Mouse (Mus musculus): ENCODE results near the gene Atg101.
A peak's percentile ranks its signal among the peaks of the same experiment; 100 is the strongest.

The Atg101 gene

DNA sequence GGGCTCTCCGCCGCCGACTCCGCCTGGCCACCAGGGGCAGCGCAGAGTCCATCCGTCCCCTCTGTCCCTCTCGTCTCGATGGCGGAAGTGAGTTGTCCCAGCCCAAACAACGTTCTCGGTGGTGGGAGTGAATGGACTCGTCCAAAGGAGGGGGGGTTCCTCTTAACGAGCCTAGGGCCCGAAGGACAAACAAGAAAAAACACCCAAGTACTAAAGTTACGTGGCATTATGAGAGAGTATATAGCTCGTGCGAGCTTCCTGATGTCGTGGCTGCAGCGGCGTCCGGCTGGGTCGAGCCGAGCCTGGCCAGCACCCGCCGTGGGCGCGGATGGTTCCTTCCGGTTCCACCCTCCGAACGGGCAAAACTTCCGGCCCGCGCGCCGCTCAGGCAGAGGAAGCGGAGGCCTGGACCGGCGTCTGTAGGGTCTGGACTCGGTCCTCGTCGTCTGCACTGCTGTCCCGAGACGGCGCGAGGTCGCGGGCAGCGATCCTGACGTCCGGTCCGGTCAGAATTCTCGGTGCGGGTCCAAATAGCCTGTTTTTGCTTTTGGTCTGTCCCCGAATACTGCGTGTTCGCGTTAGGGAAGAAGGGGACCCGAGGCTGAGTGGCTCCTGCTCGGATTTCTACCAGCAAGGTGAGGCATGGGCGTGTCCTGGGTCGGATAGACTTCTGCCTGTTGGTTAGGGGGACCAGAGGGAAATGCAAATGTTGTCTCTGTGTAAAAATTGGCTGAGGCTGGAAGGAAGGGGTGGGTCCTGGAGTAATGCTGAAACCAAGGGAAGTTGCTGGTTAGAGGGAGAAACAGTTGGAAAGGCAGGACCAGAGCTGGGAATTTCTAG is at the start of gene Atg101:
Atg101 (plus strand) TSS at position 362 of the 840 bp plus-strand sequence.
- DNase-seq (ENCODE audit: low spot score): peak; percentile 83

DNA sequence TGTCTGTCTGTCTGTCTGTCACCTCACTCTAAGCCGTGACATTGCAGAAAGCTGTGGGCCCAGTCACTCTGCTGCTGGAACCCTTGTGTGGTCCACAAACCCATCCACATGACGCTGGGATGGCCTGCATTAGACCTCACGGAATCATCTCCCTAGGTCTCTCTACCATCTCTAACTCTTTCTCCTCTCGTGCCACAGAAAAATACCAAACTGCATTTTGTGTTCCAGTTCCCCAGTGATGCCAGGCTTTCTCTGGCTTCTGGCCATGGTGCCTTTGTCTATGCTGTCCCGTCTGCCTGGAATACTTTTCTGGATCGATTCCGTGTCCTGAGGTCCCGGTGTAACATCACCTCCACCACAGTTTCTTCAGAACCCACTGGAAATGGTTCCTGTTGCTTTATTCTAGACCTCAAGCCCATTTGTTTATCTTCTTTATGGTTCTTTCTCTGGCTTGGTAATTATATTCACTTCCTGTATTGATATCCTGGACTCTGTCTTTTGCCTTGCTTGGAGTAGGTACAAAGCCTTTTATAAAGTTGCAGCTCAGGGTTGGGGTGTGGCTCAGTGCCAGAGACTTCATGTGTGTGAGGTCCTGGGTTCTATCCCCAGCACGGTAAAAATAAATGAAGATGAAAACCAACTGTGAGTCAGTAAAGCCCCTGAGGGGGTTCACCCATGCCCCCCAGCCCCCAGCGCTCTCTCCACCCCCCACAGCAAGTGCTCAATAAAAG is 49.3 kb upstream of the Atg101 start:
- DNase-seq (ENCODE audit: low spot score): no peak

DNA sequence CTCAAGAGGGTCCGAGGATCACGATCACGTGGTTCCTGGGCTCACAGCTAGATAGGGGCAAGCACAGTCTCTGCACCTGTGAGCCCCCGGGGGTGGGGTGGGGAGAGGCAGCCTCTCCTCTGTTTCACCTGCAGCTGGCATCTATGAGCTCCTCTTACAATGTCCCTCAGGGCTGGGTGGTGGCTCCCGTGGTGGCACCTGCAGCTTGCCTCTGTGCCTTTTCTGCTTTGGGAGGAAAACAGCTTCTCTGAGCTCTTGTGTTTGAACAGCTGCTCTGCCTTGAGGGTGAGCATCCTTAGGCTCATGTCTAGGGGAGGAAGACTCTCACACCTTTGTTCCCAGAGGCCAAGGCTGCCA is 48.8 kb upstream of the Atg101 start:
- no peak for DNase-seq (ENCODE audit: low spot score)

DNA sequence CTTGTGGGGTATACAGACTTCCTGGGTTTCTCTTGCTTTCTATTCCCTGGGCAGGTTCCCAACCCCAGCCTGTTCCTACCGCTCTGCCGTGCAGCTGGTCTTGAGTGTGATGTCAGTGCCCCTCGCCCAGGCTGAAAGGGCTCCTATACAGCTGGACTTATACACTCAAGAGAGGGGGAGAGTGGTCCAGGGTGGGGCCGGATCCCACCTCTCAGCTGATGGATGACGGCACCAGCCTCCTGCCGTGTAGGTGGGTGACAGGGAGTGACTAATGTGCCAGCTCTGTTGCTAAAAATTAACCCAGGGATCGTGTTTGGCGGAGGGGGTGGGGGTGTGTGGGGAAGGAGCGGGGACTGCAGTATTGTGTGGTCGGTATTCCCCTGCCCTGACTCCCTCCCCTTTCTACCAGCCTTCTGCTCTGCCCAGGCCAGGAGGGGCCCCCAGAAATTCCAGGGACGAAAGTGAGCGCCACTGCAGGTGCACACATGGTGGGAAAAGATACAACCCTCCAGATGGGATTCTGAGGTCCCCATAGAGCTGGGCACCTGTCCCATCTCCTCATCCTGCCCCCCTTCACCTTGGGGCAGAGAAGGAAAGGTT is 48.2 kb upstream of the Atg101 start:
- DNase-seq (ENCODE audit: low spot score): no peak

DNA sequence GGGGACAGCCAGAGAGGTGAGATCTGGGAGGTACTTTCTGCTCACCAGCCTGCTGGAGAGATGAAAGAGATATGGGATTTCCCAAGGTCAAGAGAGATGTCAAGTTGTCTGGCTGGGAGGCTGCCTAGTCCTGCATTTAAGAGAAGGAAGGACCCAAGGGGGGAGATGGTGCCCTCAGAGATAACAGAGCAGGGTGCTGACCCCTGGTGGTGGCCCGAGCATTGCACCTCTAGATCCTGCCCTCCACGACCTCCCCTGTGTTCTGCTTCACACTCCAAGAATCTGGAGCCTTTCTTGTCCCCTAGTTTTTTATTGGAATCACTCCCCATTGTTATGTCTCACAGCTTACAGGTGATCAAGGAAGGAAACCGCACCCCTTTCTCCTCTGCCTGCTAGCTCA is 47.2 kb upstream of the Atg101 start:
- DNase-seq (ENCODE audit: low spot score): no peak

DNA sequence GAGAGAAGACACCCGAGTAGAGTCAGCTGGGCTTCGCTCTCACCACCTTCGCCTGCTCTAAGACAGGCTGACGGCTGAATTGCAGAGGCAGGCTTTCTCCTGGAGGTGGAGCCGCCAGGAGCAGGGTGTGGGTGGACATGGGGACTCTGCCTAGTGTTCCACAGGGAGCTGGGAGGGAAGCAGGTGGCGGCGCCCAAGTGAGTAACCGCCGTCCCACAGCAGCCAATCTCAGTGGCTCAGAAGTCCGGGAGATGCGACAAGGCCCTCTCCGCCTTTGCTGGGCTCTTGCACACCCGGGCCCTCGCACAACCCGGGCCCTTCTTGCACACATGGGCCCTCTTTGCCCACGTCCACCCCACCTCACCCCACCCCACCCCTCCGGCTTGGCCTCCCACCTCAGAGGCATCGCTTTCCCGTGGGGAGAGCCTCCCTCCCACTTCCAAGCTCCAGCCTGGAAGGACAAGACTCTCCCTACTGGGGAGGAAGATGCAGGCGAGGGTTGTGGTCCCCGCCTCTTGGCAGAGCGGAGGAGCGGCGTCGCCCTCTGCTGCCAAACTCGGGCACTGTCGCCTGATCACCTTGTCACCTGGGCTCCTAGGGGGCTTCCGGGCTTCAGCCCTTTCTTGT is 45.1 kb upstream of the Atg101 start:
- DNase-seq (ENCODE audit: low spot score): no peak

DNA sequence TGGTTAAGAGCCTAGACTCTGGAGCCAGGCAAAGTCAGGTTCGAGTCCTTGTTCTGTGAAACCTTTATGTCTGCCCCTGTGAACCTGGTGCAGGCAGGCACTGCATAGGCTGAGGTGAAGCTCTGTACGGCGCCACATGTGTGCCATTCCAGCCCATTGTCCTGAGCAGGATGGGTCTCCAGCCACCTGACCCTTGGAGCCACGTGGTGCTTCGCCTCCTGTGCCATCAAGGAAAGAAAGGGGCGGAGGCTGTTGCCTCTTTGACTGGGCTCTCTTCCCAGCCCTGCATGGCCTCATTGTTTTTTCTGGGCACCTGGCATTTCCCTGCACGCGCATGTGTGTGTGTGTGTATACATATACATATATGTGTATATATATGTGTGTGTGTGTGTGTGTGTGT is 44.3 kb upstream of the Atg101 start:
- DNase-seq (ENCODE audit: low spot score): no peak

DNA sequence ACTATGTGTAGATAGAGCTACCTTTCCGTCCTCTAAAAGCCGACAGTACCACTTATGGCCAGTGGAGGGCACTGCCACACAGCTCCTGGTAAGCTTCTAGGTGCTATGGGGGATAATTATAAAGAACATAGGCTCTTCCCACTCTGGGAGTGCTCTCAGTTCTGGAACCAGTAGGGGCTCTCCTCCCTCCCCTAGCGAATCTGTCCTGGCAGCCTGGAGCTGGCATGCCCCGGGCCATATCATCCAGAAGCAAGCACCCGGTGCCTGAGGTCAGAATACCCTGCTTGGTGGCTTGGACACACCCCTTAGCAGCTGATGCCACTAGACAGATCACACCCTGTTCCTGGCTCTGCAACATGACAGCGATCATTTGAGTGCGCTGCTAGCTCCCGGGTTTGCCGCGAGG is 43.3 kb upstream of the Atg101 start:
- peak; percentile 76 for DNase-seq (ENCODE audit: low spot score)

DNA sequence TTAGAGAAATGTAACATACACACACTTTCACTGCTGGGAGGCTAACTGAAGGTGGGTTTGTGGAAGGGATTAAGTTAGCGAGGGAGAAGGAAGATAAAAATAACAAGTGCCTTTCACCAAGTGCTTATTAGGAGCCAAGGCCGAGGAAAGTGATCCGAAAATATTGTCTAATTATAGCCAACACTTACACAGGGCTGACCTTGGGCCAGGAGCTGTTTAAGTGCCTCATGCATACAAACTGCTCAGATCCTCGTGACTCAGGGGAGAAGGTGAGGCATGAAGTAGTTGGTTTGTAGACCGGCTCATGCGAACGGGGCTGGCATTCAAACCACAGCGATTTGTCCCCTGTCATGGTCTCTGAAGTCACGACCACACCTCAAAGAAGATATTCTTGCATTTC is 42.8 kb upstream of the Atg101 start:
- peak; percentile 32 for DNase-seq (ENCODE audit: low spot score)

DNA sequence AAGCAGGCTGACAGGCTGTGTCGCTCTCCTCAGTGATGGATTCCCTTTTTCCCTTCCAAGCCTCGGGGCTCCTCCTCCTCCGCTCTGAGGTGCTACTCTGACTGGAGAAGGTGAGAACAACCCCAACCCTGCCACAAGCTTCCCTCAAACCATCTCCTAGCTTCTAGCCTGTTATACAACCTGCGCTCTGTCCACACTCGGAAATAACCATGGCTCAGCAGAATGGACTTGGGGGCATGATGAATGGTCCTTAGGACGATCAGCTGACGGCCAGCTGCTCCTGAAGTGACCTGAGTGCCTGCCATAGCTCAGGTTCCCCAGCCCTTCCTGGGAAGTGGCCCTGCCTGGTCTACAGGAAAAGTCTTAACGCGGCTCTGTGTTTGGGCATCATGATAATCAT is 42.2 kb upstream of the Atg101 start:
- no peak for DNase-seq (ENCODE audit: low spot score)

DNA sequence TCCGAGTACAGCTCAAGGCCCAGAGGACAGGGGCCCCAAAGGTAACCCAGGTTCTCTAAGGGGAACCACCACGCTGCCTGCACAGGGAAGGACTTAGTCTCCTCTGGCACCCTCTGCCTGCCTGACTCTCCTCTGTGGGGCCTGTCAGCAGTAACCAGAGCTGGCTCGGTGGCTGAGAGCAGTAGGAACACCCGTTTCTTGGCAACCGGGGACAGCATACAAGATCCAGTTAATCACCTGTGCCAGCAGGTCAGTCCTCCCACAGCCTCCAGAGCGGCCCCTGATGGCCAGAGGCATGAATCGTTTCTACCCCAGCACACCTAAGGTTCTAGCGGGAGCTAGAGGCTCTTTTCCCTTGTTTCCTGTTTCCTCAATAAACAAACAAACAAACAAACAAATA is 41.4 kb upstream of the Atg101 start:
- DNase-seq (ENCODE audit: low spot score): peak; percentile 42

DNA sequence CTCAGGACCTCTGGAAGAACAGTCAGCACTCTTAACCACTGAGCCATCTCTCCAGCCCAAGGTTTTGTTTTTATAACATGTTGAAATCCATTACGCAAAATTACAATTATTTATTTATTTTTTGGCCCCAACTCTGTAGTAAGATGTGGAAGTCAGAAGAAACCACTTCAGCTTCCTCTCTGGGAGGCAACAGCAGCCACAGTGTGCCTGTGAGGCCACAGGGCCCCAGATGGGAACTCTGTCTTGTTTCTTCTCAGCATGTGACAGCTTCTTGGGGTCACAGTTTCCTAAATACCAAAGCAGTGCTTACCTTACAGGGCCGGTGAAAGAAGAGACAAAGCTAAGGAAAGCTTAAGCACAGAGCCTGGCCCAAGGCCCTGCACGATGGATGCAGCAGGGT is 40.1 kb upstream of the Atg101 start:
- no peak for DNase-seq (ENCODE audit: low spot score)

DNA sequence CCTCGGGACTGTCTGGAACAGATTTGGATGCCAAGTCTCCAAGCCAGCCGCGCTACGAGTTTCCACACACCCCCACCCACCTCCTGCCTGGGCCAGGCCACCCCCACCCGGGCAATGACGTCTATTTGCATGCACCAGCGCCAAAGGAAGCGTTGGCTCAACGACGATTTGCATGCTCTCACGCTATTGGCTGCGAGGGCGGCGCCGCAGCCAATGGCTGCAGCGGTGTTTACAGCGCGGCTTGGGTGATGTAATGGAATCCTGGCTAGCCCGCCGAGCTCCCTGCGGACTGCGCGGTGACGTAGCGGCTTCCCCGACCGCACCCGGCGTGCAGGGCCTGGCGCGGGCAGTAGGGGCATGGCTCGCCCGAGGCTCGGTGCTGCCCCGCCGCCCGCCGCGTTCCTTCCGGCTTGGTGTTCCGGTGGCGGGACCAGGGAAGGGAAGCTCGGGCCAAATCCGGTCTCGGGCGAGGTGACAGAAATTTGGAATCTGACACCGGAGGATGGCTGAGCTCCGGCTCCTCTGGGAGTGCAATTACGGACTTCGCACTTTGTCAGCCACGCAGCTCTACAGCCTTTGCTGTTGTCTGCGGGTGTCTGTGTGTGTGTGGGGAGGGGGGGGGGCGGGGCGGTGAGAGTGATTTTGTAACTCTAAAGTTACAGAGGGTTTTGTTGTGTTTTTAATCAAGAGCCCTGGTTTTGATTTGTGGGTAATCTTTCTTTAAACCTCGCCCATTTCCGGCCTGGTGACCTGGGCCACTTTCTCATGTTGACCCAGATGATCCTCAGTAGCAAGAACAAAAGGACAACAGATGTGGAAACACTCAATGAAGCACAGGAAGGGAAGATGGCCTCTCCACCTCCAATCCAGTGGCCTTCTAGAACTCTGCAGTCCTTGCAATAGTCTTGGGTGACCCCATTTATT is 37.6 kb upstream of the Atg101 start:
- peak; percentile 98 for DNase-seq (ENCODE audit: low spot score)

DNA sequence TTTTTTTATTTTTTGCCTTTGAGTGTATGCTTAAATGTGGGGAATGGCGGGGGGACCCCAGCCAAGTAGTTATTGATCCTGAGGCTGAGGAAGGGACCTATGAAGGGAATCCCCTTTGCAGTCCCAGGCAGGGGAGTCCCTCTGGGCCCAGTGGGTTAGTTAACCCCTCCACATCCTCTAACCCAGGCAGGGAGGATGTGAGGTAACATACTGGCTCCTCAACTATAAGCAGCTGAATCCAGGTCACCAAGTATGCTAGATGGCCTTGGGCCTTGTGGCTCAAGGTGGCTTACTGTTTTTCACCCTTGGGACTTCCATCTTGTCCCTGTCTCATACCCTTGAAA is 36.9 kb upstream of the Atg101 start:
- no peak for DNase-seq (ENCODE audit: low spot score)

DNA sequence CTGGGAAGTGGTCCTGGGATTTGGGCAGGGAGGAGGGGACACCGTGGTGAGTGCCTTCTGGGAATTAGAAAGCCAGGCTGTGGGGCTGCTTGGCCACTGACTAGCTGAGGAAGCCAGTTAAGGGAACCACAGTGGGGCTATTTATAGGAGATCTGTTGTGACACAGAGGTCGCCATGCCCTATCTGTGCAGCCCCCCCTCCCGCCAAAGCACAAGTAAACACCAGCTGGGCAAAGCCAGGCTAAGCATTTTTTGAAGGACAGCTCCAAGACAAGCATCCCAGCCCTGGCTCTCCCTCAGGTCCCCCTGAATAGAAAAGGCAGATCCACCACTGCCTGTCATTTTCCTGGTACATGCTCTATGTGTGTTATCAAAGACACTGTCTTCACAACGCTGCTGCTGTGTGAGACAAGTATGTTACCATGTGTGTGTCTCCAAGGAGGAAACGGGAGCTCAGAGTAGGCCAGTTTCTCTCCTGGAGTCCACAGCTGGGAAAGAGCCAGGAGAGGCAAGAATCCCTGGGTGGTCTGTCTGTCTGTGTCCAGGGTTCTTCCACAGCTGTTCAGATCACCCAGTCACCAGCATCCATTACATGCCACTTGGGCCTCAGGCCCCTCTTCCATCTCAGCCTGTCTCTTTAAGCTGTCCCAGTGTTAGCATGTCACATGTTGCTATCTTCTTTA is 35.9 kb upstream of the Atg101 start:
- DNase-seq (ENCODE audit: low spot score): peak; percentile 78

DNA sequence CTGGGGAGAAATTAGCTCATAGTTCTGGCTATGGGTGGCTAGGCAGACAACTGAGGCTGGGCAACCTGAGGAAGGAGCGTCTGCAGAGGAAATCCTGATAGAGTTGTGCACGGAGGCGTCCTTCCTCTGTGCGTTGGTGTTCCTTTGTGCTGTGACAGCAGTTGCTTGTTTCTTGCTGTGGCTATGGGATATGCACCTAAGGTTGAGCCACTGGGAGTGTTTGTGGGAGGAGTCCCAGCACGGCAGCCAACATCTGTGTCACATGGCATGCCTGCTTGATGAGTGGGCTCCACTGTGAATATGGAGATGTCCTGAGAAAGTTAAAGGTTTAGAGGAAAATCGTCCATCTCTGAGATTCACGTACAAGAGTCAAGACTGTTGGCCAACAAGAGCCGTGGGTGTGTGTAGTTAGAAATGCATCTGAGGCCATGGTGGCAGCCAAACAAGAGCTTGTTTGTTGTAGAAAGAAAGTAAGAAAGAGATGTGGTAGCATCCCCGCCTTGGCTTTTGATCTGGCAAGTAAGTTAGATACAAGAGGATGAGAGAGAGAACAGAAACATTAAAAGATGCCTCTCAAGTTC is 33.8 kb upstream of the Atg101 start:
- DNase-seq (ENCODE audit: low spot score): no peak

DNA sequence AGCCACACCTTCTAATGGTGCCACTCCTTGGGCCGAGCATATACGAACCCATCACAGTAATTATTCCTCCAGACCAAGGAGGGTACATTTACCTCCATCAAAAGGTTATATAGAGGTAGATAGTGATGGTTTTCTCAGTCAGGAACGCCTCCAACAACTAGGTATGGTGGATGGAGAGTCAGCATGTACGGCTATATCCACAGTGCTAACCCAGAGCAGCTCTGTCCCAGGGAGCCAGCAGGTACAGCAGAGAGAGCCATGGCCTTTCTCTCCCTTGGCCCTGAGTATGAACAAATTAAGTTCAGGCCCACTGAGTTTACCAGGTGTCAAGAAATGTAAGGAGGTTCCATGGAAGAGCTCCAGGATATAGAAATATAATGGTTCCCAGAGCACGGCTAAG is 32.1 kb upstream of the Atg101 start:
- DNase-seq (ENCODE audit: low spot score): no peak

DNA sequence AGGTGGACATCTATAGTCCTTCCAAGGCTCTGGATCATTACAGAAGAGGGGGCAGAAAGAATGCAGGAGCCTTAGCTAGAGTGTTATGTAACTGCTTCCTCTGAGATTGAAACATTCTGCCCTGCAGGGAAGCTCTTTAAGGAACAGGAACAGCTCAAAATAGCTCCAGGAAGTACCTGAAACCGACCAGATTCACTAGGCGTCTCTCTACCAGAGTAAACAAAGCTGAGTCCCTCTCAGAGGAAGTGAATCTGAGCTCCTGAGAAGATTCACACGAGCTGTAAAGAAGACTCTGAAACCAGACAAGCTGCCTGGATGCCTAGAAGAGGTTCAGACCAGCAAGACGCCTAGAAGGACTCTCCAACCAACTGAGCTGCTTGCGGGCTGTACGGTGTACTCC is 31.5 kb upstream of the Atg101 start:
- no peak for DNase-seq (ENCODE audit: low spot score)

DNA sequence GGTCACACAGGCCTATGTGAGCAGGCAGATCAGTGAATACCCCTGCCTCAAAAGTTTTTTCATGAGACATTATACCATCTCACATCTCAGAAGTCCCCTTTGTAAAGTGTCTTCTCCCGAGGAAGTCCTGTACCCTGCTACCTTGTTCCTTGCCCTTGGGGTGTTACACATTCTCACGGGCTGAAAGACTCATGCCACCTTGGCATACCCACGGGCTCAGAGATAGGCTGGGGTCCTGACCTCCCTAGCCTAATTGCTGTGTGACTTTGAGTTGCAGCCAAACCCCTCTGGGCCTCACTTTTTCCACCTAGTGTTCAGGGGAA is 30.5 kb upstream of the Atg101 start:
- DNase-seq (ENCODE audit: low spot score): no peak

DNA sequence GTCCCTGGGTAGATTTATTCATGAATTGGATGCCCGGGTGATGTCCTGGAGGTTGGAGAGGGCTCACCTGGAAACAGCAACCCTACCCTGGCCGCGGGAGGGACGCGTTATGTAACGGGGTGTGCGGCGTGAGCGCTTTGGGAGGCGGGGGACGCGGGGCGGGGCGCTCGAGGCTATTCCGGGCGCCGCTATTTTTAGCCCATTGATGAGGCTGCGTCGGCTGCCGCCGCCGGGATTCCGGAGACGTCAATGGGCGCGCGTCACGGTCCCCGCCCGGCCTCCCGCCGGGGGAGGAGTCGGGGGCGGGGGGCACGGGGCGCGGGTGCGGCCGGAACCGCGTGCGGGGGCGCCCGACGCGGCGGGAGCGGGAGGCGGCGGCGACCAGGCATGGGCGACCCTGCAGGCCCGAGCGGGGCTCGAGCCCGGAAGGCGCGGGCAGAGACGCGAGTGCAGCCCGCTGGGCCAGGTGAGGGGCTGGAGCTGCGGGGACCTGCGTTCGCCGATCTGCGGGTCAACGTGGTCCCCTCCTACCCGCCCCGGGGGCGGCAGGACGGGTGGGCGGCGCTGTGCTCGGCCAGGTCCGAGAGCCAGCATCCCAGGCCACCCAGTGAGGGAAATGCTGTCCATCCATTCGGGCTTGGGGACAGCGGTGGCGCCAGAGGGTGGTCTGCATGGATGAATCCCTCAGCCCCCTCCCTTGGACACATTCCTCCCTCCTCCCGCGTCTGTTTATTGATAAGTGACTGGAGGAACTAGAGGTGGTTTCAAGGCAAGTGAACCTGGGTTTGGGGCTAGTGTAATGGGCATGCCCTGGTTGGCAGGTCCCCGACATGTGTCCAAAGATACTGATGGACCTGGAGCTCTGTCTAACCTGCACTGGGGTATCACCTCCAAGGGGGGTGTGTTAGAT is 29.9 kb upstream of the Atg101 start, which contains the start of gene Nr4a1:
Nr4a1 (plus strand) TSS at position 384 of the 910 bp plus-strand sequence.
- DNase-seq (ENCODE audit: low spot score): peak; percentile 69

All from ovary, adult 18-20 months (tissue).